Mouse (Mus musculus): Measurements from ENCODE around the gene Creg2.
A peak's percentile ranks its signal among the peaks of the same experiment; 100 is the strongest.
"Not testable (repeated sequence)": the region's sequence is repeated elsewhere in the genome, so short reads cannot be mapped to it uniquely, and the experiment has no call there.

The Creg2 gene

DNA sequence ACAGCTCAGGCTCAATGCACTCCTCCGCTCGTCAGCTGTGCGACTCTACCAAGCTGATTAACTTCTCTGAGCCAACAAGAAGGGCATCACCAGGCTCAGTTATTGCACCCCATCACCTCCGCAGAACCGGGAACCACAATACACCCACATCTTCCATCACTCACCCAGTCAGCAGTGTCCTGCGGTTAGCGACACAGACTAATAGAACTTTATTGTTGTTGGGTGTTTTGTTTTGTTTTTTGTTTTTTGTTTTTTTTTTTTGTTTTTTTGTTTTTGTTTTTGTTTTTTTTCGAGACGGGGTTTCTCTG, at the start of gene Creg2:
Gene Creg2 (minus strand): TSS at position 234 of the 308 bp plus-strand sequence.
- DNase-seq (ENCODE audit: low spot score in 2 of 2), result peak in 1 of 2 experiments; percentile 74

DNA sequence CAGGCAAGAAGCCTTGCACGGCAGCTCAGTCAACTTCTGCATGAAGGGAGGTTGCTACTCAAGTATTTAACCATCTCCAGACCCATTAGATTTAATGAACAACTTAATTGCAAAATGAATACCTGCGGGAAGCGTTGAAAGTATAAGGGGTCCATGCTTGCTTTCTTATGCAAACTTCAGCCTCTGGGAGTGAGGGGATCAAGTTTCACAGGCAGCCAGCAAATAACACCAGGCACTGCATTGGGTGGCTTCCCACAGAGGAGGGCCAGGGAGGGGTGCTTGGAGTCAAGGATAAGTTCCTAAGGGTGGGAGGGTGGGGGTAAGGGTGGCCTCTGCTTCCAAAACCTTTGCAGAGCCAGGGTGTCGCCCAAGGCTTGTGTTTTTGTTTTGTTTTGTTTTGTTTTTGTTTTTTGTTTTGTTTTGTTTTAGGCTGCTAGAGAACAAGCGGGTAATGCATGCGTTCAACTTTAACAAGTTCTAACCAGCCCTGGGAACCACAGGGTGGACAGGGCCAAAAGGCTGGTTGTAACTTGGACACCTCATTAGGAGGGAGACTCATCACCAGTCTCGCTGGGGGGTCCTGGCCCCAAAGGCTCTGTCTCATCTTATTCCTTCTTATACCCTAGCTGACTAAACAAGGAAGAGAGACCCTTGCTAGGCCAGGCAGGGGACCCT, 49.5 kb upstream of the Creg2 start:
- DNase-seq (ENCODE audit: low spot score in 2 of 2), result no peak

DNA sequence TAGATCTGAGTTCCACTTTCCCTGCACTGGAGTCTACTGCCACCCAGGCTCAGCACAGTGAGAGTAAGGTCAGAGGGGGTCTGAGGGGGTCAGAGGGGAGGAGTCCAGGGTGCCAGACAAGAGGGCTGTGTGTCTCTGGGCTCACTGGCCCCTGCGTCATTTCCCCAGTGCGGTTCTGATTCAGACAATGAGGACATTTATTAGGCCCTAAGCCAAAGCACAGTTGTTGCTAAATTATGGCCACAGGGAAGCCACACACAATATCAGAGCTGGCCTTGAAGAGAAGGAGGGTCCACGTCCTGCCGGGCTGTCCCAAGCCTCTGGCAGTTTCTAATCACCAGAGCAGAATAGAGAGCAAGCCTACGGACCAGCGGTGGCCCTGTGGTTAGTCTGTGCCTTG, 47.2 kb upstream of the Creg2 start:
- no peak for DNase-seq (ENCODE audit: low spot score in 2 of 2)

DNA sequence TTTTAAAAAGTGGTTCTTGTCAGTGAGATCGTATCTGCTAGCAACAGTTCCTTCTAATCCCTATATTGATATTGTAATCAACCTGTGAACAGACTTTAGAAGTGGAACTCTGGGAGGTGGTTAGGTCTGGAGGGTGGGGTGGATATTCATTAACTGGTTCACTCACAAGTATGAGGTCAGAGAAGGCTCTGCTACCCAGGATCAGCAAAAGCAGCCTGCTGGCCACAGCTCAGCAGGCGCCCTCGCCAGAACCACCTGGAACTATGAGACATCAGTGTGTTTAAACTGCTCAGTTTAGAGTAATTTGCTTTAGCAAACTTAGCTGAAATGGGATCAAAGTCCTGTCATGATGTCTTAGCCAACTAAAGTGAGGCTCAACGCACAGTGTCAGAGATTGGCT, 43.9 kb upstream of the Creg2 start:
- DNase-seq (ENCODE audit: low spot score in 2 of 2), result no peak

DNA sequence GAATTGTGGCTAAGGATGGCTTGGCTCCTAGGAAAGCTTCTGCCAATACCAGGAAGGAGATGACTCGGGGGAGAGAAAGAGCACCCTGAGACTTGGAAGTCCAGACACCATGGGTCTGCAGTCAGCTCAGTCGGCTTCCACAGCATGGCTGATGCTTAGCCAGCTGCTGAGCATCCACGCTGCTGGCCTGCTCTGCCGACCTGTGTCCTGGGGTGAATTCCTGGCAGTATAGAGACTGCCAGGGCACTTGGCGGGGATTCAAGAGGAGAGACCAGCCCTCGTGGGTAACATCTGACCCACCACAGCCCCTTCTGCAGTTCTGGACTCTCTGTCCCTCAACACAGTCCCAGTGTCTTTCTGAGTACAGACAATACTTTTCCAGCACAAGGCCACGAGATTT, 43.5 kb upstream of the Creg2 start:
- no peak for DNase-seq (ENCODE audit: low spot score in 2 of 2)

DNA sequence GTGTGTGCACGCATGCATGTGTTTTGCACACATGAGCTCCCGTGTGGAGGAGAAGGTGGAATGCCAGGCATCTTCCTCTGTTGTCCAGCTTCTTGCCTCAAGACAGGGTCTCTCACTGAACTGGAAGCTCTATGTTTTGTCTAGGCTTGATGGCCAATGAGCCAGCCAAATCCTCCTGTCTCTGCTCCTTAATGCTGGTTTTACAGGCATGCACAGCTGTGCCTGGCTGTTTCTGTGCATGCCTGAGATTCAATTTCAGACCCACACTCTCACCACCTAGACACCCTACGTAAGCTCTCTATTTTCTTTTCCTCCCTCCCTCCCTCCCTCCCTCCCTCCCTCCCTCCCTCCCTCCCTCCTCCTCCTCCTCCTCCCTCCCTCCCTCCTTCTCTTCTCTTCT, 40.7 kb upstream of the Creg2 start:
- DNase-seq (ENCODE audit: low spot score in 2 of 2), result no peak

DNA sequence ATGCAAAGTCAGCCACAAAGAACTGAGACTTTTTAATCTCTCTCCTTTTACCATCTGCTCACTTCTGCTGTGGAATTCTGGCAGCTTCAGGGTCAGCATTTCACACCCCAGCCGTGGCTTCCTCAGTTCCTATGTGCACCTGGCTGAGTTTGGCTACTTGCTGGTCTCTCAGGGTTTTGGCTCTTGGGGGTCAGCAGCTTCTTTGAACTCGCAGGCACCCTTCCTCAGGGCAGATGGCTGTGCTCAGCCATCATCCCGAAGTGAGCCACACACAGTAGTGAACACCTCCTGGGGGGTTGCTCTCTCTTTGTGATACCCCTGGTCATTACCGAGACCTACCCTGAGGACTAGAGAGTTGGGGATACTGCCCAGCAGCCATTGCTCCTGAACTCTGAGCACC, 39.8 kb upstream of the Creg2 start:
- DNase-seq (ENCODE audit: low spot score in 2 of 2), result no peak

DNA sequence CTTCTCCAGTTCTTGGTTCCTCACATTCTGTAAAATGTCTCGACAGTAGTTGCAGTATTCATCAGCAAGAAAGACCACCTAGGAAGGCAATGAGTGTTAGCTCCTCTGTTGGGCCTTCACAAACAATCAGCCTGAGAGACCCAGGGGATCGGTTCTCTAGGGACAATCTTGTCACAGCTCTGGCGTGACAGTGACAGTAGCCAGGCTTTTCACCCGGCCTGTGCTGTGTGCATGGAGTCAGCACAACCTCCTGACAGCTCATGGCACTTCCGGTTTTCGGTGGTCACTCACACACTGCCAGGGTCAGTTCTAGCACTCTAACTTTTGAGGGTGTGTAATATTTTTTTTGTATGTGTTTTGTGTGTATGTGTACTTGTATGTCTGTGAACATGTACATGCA, 37.3 kb upstream of the Creg2 start:
- DNase-seq (ENCODE audit: low spot score in 2 of 2), result no peak

DNA sequence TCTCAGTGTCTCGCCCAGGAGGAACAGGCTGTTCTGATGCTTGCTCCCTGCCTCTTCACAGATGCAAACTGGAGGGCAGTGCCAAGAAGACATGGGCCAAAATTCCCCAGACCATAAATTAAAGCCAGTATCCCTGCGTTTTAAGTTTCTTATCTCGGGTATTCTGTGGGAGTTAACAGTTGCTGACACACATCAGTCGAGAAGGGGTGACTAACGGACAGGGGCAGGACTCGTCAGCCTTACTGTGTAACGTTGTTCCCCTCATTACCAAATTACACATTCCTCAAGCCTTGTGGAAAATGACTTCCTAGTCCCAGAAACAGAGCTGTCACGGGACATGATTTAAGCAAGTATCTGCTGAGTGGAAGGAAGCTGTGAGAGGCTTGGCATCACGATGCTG, 36.0 kb upstream of the Creg2 start:
- no peak for DNase-seq (ENCODE audit: low spot score in 2 of 2)

DNA sequence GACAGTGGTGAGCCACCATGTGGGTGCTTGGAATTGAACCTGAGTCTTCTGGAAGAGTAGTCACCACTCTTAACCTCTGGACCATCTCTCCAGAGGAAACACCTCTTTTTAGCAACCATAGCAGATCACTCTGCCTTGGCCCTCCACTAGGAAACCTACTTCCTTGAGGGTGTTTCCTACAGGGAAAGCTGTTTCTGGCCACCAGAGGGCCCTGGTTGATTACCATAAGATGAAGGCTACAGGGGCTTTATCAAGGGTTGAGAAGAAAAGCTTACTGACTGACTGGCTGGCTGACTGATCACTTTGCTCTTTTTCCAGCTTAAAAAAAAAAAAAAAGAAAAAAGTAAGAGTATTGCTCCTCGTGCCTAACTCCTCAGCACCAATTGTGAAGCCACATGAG, 34.6 kb upstream of the Creg2 start:
- DNase-seq (ENCODE audit: low spot score in 2 of 2), result peak in 1 of 2 experiments; percentile 85

DNA sequence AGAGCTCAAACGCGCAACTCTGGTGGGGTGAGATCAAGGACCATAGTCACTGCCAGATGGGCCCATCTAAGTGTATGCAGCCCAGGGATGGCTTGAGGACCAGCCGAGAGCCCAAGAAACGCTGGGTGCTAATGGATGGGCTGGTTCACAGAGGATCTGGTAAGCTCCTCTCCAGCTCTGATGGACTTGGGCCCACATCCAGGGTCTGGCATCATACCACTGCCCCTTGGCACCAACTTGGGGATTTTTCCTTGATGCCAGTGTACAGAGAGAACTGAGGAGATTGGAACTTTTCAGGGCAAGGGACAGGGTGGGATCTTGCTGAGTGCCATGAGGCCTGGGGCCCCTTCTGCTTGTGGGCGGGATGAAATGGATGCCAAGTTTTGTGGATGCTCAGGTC, 30.4 kb upstream of the Creg2 start:
- DNase-seq (ENCODE audit: low spot score in 2 of 2), result no peak

DNA sequence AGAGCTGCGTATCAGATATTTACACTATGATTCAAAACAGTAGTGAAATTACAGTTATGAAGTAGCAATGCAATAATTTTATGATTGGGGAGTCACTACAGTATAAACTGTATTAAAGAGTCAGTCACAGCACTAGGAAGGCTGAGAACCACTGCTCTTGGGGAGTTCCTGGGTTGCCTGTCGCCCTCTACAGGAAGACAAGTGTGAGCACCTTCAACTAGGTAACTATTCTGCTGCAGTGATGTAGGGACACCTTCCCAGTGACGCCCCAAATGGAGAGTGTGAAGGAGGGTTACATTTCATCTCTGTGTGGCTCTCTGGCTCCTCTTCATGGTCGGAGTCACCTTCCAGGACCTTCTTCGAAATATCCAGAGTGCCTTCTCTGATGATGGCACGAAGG, 29.3 kb upstream of the Creg2 start:
- DNase-seq (ENCODE audit: low spot score in 2 of 2), result no peak

DNA sequence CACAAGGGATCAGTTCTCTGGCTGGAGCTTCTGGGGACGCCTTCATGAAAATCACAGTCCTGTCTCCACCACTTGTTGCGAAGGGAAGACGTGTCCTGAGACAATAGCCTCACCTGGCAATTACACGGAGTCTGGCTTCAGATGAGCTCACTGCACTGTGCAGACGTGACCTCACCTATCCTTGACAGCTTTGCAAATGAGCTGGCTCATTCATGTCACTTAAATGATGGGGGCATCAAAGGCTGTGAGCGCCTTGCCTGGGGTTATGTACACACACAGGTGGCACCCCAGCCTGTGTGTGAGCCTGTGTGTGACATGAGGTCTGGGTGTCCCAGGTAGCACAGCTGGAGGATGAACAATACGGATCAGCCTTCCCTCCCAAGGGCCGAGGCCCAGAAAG, 27.6 kb upstream of the Creg2 start:
- no peak for DNase-seq (ENCODE audit: low spot score in 2 of 2)

DNA sequence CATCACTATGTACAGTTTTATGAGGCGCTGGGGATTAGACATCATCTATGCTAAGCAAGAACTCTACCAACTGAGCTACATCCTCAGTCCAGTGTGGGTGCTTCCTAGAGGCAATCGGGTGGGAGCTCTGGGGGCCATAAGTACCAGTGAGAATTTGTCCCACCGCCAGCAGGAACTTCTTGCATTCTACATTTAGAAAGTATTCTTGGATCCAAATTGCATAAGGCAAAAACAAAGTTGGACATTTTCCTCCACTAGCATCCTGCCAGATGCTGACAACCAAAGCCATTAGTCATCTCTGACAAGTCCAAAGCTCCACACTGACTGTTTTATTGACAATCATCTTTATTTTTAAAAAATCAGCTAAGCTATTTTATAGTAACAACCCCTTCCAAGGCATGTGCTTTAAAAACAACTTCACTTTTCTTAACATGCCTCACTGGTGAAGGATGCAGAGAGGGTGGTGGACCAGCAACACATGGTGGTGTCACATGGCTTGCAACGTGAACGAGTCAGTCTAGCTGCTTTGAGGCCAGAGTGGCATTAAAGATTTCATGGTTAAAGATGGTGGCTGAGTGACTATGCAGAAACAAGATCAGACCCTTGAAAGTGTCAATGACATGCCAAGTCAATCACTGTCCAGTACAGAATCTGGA, 25.1 kb upstream of the Creg2 start:
- peak; percentile 27 to 57 for DNase-seq (ENCODE audit: low spot score in 2 of 2)

DNA sequence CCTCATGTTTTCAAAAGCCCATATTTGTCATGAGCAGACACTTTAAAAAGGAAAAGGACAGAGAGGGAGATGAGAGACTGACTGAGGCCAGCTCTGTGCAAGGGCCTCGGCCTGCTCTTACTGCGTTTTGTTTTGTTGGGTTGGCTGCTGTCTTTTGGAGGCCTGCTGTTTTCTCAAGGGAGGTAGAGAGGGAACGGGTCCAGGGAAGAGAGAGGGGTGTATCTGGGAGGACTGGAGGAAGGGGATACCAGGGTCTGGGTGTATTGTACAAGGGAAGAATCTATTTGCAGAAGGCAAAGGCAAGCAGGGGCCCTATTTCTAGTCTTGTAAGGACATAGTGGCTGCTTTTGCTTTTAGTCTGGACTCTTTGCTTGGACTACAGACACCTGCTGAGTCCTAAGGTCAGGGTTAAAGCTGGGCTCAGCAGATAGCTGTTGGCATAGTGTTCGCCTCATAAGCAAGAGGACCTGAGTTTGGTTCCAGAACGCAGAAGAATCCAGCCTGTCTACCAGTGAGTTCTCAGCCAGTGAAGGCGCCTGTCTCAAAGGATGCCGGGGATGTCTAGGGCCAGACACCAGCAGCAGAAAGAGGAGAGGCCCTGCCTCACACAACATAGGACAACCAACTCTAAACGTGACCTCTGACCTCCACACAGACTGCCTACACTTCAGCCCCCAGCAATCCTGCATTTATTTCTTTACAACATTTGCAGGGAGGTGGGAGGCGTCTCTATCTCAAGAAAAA, 21.3 kb upstream of the Creg2 start:
- no peak for DNase-seq (ENCODE audit: low spot score in 2 of 2)

DNA sequence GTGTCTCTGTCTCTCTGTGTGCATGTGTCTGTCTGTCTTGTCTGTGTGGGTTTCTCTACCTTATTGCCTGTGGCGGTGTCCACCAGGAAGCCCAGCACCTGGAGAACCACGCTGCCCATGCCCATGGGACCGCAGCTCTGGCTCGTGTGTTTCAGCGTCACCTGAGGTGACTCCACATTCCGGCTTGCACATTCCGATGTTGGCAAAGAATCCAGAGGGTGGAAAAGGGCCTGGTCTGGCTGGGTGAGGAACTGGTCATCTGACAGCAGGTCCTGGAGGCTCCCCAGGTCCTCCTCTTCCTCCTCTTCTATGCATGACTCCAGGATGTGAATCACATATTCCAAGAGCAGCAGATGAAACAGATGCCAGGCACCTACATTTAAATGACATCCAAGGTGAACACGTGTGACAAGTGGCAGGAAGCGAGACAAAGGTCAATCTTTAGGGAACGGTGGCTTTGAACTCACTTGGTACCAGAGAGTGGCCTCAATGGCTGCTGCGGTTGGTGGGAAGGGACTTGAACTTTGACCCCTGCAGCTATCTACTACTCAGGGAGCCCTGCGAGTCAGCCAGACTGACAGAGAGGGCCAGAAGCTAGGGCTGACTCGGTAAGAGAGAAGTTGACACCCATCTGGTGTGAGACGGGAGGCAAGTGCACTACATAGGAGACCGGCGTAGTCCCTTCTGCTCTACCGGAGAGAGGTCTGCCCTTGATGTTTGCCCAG, 19.1 kb upstream of the Creg2 start:
- no peak for DNase-seq (ENCODE audit: low spot score in 2 of 2)

DNA sequence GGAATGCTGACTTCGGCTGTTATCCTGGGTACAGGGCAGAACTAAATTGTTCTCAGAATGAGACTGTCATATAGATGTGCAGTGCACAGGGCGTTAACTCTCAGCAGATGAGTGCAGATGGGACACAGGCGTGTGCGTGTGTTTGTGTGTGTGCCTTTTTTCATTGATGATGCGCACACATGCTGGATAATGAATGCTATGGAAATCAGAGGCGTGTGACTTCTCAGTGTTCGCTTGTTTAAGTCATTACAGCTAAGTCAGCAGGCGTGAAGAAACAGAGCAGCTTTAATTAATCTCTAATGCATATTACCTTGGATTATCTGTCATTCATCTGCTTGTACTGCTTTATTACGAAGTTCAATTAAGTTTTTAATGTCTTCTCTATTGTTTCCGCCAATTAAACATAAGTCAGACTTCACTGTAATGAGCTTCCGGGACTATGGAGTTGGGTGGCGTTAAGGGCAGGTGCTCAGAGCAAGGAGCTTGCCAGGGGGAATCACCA, 15.5 kb upstream of the Creg2 start:
- no peak for DNase-seq (ENCODE audit: low spot score in 2 of 2)

DNA sequence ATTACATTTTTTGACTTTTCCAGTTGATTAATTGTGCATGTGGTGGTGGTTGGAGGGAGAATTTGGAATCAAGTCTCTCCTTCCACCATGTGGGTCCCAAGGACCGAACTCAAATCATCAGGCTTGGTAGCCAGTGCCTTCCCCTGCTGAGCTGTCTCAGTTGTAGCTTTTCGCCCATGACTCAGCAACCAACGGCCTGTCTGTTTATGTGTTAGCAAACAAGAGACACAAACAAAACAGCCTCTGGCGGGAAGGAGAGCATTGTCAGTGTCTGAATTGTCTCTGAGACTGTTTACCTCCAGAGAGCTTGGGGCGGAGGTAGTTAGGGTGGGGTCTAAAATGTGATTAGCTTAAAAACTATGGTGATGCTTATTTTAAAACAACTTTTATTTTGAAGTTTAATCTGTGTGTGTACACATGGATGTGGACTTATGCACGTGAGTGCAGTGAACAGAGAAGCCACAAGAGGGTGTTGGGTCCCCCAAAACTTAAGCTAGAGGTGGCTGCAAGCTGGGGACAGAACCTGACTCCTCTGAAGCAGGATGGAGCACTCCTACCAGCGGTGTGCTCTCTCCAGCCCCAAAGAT, 12.9 kb upstream of the Creg2 start:
- DNase-seq (ENCODE audit: low spot score in 2 of 2), result no peak

DNA sequence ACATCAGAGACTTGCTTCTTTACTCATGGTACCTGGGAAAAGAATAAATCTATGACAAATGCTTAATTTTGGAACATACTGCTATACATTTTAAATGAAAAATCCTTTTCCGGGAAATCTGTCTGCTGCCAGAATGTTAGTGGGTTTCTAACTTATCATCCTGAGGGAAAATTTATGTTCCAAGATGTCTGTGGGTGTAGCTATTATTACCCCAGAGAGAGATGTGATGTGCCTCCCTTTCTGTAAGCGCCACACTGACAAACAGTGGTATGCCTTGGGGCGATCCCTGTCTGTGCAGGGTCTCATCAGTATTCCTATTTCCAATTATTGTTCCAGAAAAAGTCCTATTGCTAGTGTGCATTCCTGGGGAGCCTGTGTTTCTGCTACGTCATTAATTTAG, 11.8 kb upstream of the Creg2 start:
- no peak for DNase-seq (ENCODE audit: low spot score in 2 of 2)

DNA sequence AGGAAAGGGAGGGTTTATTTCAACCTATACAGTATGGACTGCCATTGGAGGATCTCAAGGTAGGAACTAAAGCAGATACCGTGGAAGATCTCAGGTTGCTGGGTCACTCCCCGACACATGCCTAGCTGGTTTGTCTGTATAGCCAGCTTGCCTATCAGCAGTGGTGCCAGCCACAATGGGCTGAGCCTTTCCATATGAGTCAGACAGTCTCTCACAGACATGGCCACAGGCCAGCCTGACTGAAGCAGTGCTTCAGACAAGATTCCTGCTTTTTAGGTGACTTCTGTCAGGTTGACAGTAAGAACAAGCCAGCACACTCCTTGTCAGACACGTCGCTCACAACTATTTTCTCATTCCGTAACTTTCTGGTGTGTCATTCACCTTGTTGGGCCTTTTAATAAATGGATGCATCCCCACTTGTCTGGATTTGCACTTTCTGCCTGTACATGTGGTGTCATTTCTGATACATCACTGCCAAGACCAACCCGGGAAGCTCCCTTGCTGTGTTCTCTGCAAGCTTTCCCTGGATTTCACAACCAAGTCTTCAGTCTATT, 5.8 kb upstream of the Creg2 start:
- DNase-seq (ENCODE audit: low spot score in 2 of 2), result no peak

DNA sequence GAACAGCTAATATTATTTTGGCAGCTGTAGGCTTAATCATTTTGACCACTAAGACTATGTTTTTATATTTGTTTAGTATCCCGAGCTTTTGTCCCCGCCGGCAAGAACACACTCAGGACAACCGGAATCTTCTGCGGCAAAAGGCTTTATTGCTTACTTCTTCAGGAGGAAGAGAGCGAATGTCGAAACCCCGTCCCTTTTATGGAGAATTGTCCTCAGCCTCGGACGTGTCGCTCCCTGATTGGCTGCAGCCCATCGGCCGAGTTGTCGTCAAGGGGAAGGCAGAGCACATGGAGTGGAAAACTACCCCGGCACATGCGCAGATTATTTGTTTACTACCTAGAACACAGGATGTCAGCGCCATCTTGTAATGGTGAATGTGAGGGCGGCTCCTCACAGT, 3.6 kb upstream of the Creg2 start:
- DNase-seq (ENCODE audit: low spot score in 2 of 2), result not testable (repeated sequence)

DNA sequence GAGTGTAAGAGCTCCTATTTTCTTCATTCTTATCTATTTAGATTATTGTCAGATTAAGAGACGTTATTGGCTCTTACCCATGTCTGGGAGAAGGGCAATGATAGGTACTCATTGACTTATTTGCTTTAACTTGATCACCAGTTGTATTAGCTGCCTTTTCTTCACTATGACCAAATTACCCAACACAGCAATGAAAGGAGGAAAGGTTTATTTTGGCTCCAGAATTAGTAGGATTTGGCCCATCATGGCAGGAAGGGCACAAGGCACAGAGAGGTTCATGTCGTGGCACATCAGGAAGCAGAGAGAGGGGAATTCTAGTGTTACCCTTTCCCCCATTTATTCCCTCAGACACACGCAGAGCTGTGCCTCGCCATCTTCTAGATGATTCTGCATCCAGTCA, 1.8 kb upstream of the Creg2 start:
- DNase-seq (ENCODE audit: low spot score in 2 of 2), result no peak

Measured in left cerebral cortex, adult 9 months (tissue).